Mouse (Mus musculus): ENCODE data around the gene Maz. TPM values are rescaled to one million over a fixed set of nuclear protein-coding genes. Genes with fewer than 3 reads are reported as not detected.

The Maz gene
- 165 and 186 TPM in 2 replicates for polyA plus RNA-seq (2012; rRNA removed)

DNA sequence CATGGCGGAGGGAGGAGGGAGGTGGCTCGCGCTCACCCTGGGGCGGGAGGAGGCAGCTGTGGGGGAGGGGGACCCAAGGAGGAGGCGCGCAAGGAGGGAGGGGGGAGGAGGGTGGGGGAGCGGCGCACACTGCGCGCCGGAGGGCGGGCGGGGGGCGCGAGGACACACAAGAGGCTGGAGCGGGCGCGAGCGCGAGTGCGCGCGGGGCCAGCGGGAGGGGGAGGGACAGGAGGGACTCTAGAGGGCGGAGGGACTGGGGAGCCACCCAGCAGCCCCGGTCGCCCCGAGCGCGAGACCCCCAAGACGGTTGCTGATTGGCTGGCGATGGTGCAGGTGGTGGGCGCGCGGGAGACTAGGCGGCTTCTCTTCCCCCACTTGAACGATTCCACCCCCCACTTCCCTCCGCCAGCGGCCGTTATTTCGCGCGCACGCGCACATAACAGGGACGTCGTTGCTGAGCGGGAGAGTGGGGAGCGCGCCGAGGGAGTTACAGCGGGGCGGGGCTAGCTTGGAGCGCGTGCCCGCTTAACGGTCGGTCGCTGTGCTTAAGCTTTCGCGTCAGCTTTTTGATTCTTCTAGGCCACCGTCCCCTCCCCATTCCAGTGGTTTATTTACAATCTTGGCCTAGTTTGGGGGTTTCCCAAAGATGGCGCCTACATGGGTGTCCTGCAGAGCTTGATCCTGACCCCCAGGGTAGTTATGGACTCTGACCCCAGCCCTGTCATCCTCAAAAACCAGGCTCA lies at the start of gene Maz:
Gene Maz (minus strand): TSS at position 54 of the 743 bp plus-strand sequence.
- DNase-seq (ENCODE audit: extremely low spot score in 1 of 2, low spot score in 1 of 2) = peak; percentile 98 to 100

DNA sequence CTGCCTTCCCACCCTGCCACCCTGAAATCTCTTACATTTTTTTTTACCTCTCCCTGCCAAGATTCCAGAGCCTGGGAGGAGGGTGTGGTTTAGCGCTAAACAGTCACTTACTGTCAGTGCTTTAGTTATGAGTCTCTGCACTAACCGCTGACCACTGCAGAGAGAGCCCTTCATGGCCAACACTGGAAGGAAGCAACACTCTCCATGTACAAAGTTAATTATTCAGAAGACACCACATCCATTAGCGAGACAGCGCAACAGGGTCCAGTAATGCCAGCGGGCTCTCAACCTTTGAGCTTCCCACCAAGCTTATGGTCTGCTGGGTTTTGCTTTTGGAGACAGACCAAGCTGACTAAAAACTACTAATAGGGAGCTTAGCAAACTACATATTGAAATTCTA lies 49.4 kb upstream of the Maz start:
- no peak for DNase-seq (ENCODE audit: extremely low spot score in 1 of 2, low spot score in 1 of 2)

- DNase-seq (ENCODE audit: extremely low spot score in 1 of 2, low spot score in 1 of 2) = no peak
Observed at GRCm38 (mm10) chr7:127073221-127073620, 46.4 kb upstream of the Maz start.

DNA sequence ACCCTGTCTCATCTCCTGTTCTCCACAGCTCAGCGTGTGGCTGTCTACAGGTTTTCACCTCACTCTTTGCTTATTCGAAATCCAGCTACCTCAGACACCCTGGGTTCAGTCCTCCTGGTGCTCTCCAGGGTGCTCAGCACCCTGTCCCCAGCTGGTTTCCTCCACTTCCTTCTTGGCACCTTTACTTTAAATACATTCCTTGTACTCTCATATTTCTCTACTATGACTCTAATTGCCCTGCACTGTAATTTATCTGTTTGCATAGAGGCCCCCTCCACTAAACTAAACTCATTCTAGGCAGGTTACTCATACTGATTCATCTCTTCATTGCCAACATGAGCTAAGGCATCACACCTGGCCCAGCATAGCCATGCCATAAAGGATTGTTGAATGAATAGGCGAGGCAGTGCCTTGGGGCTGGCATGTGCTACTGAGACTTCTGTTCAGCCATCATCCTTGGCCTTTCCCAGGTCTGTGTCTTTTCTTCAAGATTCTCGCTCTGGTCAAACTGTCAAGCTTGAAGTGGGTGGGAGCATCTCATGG lies 44.1 kb upstream of the Maz start:
- DNase-seq (ENCODE audit: extremely low spot score in 1 of 2, low spot score in 1 of 2) = no peak

DNA sequence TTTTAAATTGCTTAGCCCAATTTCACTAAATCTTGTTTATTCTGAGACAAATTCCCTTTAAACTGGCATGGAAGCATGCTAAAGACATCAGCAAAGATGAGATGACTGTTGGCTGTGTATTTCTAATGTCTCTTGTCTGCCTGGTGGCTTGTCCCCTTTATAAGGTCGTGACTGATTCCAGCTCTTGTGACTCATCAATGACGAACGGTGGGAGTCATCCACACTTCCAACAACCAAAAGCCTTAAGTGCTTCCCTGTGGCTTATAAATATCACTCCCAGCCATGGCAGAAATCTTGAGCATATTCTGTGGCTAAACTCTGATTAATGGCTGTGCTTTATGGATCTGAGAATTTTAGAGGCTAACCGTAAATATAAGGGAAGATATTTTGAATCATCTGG lies 39.5 kb upstream of the Maz start:
- no peak for DNase-seq (ENCODE audit: extremely low spot score in 1 of 2, low spot score in 1 of 2)

GRCm38 (mm10) chr7:127065538-127065937 lies 38.7 kb upstream of the Maz start:
- DNase-seq (ENCODE audit: extremely low spot score in 1 of 2, low spot score in 1 of 2) = no peak

- DNase-seq (ENCODE audit: extremely low spot score in 1 of 2, low spot score in 1 of 2) = peak in 1 of 2 experiments; percentile 28
Observed at GRCm38 (mm10) chr7:127055026-127055585, 28.3 kb upstream of the Maz start.

DNA sequence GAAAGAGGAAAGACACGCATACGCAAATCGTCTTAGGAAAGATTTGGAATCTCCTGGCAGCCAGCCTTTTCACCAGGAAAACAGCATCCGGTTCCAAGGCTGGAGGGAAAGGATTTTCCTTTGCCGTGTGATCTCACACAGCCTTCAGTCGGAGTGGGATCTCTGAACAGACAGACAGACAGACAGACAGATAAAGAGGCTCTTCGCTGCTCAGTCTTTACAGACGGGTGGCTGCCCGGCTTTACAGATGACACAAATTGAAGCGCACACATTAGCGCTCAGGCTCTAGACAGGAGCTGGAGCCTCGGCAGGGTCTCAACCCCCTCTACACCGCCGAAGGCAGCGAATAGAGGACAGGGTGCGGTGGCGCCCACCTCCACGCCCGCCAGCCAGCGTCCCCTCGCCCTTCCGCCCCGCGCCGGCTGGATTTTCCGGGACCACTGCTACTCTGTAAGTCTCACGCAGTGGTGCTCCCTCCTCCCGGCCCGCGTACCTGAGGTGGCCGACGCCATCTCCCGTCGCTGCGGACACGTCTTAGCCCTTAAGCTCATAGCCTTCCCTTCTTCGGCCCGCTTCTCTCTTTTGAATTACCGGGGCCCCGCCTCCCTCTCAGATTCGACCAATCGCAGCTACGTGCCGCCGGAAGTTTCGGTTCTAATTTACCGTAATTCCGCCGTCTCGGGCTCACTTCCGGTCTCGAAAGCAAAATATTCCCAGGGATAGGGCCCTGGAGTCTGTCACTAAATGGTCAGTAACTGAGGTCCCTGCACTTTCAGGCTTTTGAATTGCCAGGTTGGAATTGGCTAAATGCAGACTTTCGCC lies 15.2 kb upstream of the Maz start, which contains the start of gene Kif22:
Gene Kif22 (minus strand): TSS at position 621 of the 822 bp plus-strand sequence.
- peak; percentile 72 to 94 for DNase-seq (ENCODE audit: extremely low spot score in 1 of 2, low spot score in 1 of 2)

DNA sequence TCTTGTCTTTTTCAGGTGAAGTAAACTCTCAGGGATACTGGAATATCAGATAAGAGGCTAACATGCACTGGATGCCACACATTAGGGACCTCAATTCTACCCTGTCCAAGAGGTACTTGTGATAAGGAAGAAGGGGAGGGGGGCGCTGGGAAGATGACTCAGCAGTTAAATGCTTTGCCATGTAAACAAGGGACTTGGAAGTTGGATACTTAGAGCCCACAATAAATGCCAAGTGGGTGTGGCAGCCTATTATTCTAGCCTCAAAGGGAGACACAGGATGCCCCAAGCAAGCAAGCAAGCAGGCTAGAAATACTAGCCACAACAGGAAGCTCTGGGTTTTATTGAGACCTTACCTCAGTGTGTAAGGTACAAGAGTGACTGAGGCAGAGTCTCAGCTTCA lies 4.4 kb upstream of the Maz start:
- DNase-seq (ENCODE audit: extremely low spot score in 1 of 2, low spot score in 1 of 2) = no peak

- DNase-seq (ENCODE audit: extremely low spot score in 1 of 2, low spot score in 1 of 2) = no peak
Observed at GRCm38 (mm10) chr7:127030172-127030571, 3.3 kb upstream of the Maz start.

DNA sequence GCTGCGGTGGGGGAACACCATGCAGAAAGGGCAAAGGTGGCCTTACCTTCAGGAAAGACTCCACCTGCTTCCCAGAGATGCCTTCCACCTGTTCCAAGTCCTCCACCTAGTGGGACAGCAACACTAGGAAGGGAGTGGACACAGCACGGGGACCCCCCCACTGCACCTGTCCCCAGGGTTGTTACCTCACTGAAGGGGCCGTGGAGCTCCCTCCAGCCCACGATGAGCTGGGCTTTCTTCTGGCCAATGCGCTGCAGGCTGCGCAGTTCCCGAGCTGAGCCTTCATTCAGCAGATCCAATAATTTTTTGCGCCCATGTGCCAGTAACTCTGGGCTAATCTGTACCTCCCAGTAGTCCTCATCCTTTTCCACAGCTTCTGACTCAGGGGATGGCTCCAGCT lies 1.0 kb upstream of the Maz start:
- no peak for DNase-seq (ENCODE audit: extremely low spot score in 1 of 2, low spot score in 1 of 2)

GRCm38 (mm10) chr7:127026616-127026983 lies 237 bp downstream of the Maz start:
- DNase-seq (ENCODE audit: extremely low spot score in 1 of 2, low spot score in 1 of 2) = no peak

GRCm38 (mm10) chr7:127026161-127026600 lies 656 bp downstream of the Maz start:
- no peak for DNase-seq (ENCODE audit: extremely low spot score in 1 of 2, low spot score in 1 of 2)

DNA sequence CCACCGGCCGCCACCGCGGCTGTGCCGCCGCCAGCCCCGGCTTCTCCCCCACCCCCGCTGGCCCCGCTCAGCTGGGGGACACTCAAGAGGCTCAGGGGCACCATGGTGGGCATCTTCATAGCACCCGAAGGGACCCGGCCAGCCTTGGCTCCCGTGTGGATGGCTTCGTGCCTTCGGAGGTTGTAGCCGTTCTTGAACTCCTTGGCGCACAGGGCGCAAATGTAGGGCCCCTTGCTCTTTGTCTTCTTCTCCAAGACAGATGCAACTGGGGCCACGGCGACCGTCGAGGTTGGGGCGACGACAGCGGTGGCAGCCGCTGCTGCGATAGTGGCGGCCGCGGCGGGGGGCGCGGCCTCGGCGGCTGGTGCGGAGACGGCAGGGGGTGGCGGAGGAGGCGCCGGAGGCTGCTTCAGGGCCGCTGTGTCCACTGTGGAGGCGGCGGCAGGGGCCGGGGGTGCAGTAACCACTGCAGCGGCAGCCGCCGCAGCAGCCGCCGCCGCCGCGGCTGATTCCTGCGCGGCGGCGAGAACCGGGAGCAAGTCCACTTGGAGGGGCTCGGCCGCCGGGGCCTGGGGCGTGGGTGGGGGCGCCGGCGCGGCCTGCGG lies 1.2 kb downstream of the Maz start:
- DNase-seq (ENCODE audit: extremely low spot score in 1 of 2, low spot score in 1 of 2) = no peak

DNA sequence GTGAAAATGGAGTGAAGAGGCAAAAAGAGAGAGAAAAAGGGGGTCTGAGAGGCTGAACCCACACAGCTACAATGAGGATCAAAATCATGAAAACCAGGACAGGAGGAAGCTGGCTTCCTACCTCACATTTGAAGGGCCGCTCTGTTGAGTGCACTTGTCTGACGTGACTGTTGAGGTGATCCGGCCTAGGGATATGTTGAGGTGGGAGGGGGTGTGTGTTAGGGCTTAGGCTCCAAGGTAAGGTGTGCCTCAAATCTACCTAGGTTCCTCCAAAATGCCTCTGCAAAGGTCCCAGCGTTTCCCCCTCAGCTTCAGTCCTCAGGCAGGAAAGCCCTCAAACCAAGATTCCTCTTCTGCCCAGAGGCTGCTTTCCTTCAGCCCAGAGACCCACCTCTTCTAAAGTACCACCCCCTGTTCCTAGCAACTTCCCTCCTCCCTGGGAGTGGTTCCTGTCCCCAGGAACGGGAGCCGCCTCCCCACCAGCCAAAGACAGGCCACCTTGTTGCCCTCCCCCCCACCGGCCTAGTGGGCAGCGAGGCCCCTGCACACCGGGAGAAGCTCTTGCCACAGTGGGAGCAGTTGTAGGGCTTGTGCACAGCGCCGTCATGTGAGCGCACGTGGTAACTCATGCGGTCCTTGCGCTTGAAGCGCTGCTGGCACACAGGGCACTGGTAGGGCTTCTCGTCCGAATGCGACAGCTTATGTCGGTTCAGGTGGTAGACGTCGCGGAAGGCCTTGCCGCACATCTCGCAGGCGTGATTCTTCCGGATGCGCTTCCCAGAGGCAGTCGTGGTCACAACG lies 1.9 kb downstream of the Maz start:
- peak; percentile 81 for DNase-seq (ENCODE audit: extremely low spot score in 1 of 2, low spot score in 1 of 2)

GRCm38 (mm10) chr7:127023896-127024690 lies 2.7 kb downstream of the Maz start:
- DNase-seq (ENCODE audit: extremely low spot score in 1 of 2, low spot score in 1 of 2) = no peak

- no peak for DNase-seq (ENCODE audit: extremely low spot score in 1 of 2, low spot score in 1 of 2)
Observed at GRCm38 (mm10) chr7:127023272-127023691, 3.6 kb downstream of the Maz start.

DNA sequence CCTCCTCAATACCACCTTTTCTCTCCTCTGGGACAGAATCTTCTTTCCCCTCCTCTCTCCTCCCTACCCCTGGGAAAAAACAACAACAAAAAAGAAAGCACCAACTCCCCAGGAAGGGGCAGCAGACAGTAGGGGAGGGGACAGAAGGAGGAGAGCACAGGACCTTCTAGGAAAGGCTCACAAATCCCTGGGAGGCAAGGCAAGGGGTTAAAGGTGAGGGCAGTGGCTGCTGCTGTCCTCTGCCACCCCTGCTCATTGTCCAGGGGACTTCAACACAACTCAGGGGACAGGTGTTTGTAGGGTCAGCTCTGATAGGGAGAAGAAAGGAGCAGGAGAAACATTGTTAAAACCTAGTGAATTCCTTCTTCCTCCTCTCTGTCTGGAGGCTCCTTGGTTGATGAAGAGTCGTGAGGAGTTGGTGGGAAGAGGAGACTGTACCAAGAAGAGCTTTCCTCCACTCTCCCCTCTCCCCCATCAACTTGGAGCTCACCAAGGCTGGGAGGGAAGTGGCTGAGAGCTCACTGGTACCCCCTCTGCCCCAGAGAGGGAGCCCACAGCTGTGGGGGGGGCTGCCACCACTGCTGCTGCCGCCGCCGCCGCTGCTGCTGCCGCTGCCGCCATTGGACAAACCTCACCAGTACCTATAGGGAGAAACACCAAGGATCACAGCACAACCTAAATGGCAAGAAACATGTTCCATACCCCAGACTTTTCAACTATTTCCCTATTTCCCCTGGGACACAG lies 4.1 kb downstream of the Maz start:
- DNase-seq (ENCODE audit: extremely low spot score in 1 of 2, low spot score in 1 of 2) = no peak
